Mouse (Mus musculus) brain, embryonic 14.5 days (tissue): Measurements from ENCODE around the gene Srp68.

Source experiments
- CTCF ChIP-seq: fragments of 200-500 bp; IDR thresholded peaks from 2 replicates; pipeline ENCODE4 v1.5.1; 2012; ENCODE audit warnings: inconsistent platforms, mild to moderate bottlenecking, moderate library complexity, borderline replicate concordance; ENCODE audit not compliant: insufficient read depth, insufficient read length; ENCODE audit errors: extremely low read depth
- POLR2A ChIP-seq: fragments of 200-500 bp; IDR thresholded peaks from 2 replicates; pipeline ENCODE4 v1.6.1; 2012; ENCODE audit warnings: mild to moderate bottlenecking, inconsistent platforms, borderline replicate concordance; ENCODE audit not compliant: poor library complexity, insufficient read depth, insufficient read length, severe bottlenecking; ENCODE audit errors: extremely low read depth

DNA sequence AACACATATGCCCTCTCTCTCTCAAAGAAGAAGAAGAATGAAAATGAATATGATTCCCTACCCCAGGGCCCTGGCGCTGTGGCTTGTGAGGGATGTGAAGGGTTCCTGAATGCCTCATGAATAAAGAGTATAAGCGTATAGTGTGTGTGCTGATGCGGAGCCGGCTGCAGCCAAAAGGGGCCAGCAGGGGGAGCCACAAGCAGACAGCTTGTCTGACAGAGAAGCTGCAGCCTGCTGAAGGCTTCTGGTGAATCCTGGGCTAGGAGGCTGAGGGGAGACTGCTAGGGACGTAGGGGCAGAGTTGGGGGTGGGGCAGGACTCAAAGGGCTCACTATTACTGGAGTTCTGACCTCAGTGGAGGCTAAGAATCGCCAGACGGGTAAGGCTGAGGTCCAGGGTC is 58.8 kb downstream of the Srp68 start:
- TF ChIP-seq CTCF (peak; percentile 32; the same call in 1 of the 2 replicates), POLR2A (no peak)
